Mouse (Mus musculus): ENCODE results near the gene Zcchc17.

Zcchc17 gene

GRCm38 (mm10) chr4:130359486-130360237 lies at the start of gene Zcchc17, which contains the start of gene Snrnp40:
Zcchc17 (minus strand) TSS chr4:130359943.
Snrnp40 (plus strand) TSS chr4:130360132.
- peak; percentile 100 for DNase-seq (ENCODE audit: low spot score in 2 of 2)

GRCm38 (mm10) chr4:130391265-130391664 lies 31.5 kb upstream of the Zcchc17 start:
- DNase-seq (ENCODE audit: low spot score in 2 of 2), result no peak

DNA sequence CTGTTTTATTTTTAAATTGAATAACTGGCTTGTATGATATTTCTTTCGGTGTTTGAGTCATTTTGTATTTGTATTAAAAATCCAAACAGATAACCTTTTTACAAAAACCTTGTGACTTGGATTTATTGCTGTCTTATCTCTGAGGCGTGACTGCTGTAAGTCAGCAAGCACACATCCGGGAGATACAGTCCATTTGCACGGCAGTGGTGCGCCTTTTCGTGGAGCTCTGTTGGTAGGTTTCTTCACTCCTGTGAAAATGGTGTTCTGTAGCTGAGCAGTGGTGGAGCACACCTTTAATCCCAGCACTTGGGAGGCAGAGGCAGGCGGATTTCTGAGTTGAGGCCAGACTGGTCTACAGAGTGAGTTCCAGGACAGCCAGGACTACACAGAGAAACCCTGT lies 30.2 kb upstream of the Zcchc17 start:
- DNase-seq (ENCODE audit: low spot score in 2 of 2), result no peak

GRCm38 (mm10) chr4:130389496-130389895 lies 29.8 kb upstream of the Zcchc17 start:
- peak; percentile 48 to 54 for DNase-seq (ENCODE audit: low spot score in 2 of 2)

GRCm38 (mm10) chr4:130387256-130387655 lies 27.5 kb upstream of the Zcchc17 start:
- DNase-seq (ENCODE audit: low spot score in 2 of 2), result no peak

GRCm38 (mm10) chr4:130380418-130380817 lies 20.7 kb upstream of the Zcchc17 start:
- no peak for DNase-seq (ENCODE audit: low spot score in 2 of 2)

- DNase-seq (ENCODE audit: low spot score in 2 of 2), result no peak
Observed at GRCm38 (mm10) chr4:130379181-130379580, 19.4 kb upstream of the Zcchc17 start.

- DNase-seq (ENCODE audit: low spot score in 2 of 2), result no peak
Observed at GRCm38 (mm10) chr4:130377500-130377899, 17.8 kb upstream of the Zcchc17 start.

- no peak for DNase-seq (ENCODE audit: low spot score in 2 of 2)
Observed at GRCm38 (mm10) chr4:130376675-130377074, 16.9 kb upstream of the Zcchc17 start.

DNA sequence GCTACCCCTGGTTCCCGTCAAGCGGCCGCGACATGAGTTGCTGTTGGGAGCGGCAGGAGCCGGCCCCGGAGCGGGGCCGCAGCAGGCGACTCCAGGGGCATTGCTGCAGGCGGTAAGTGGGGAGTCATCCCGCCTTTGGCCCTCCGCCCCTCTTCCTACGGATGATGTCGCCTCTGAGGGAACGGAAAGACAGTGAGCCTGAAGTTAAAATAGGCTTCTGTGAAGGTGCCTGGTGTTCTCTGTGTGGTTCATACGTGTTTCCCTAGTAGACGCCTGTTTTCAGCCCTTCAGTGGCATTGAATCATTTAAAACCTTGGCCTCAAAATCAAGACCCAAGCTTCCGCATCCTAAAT lies 471 bp upstream of the Zcchc17 start:
- DNase-seq (ENCODE audit: low spot score in 2 of 2), result no peak

- DNase-seq (ENCODE audit: low spot score in 2 of 2), result no peak
Observed at GRCm38 (mm10) chr4:130357946-130358345, 1.8 kb downstream of the Zcchc17 start.

GRCm38 (mm10) chr4:130352588-130352987 lies 7.2 kb downstream of the Zcchc17 start:
- no peak for DNase-seq (ENCODE audit: low spot score in 2 of 2)

GRCm38 (mm10) chr4:130350690-130351422 lies 8.9 kb downstream of the Zcchc17 start:
- no peak for DNase-seq (ENCODE audit: low spot score in 2 of 2)

DNA sequence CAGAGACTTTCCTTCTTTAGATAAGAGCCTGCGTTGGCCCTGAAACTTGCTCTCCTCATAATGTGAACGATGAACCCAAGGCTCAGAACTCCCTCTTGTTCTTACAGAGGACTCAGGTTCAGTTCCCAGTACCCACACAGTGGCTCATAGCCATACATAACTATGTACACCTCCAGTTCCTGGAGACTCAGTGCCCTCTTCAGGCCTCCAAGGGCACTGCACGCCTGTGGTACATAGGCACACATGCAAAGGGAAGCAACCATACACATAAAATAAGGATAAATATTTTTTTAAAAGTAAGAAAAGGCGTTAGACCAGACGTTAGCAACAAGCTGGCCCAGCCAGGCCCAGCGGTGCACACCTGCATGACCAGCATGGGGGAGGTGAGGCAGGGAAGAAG lies 10.1 kb downstream of the Zcchc17 start:
- DNase-seq (ENCODE audit: low spot score in 2 of 2), result no peak

- DNase-seq (ENCODE audit: low spot score in 2 of 2), result peak; percentile 41 to 63
Observed at GRCm38 (mm10) chr4:130341691-130342090, 18.1 kb downstream of the Zcchc17 start.

DNA sequence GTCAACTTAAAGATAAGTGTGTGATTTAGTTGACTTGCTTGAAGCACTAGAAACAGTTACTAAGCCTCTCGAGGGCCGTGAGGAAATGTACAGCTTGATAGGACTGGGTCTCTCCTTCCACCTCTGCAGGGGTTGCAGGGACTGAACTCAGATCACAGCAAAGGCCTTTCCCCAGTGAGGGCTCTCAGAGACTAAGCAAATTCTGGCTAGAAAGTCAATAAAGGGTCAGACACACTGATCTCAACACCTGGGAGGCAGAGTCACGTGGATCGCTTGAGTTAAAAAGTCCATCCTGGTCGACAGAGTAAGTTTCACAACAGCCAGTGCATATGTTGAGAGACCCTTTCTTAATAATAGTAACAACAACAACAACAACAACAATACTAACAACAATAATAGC lies 23.9 kb downstream of the Zcchc17 start:
- DNase-seq (ENCODE audit: low spot score in 2 of 2), result no peak

DNA sequence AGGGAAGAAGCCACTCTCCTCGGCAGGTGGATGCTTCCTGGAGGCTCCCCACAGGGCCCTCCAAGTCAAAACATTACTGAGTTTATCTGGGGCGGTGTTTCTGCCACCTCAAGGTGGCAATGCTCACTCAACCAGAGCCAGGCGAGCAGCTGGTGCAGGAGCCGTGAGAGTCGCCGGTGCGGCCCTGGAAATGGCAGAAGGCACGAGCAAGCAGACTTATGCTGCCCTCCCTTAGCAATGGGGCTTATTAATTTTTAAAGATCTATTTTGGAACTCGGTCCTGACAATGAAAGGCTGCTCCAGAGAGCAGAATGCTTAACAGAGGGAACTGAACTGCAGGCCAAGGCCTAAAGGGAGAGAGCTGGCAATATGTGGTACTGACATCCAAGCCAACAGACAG lies 32.4 kb downstream of the Zcchc17 start:
- no peak for DNase-seq (ENCODE audit: low spot score in 2 of 2)

- no peak for DNase-seq (ENCODE audit: low spot score in 2 of 2)
Observed at GRCm38 (mm10) chr4:130325446-130325845, 34.3 kb downstream of the Zcchc17 start.

DNA sequence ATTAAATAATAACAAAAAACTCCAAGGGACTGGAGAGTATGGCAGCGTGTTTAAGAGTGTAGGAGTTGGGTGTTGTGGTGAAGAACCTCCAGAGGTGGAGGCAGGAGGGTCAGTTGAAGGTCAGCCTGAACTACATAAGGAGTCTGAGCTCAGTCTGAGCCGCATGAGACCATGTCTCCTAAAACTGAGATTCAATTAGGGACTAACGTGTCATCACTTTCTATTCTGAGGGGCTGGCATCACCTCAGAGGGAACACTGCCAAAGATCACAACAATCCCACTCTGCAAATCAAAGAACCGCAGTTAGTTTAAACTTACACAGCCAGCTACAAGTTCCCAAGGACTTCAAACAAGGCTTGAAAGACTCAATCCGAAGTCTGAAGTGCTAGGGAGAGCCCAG lies 36.1 kb downstream of the Zcchc17 start:
- no peak for DNase-seq (ENCODE audit: low spot score in 2 of 2)

DNA sequence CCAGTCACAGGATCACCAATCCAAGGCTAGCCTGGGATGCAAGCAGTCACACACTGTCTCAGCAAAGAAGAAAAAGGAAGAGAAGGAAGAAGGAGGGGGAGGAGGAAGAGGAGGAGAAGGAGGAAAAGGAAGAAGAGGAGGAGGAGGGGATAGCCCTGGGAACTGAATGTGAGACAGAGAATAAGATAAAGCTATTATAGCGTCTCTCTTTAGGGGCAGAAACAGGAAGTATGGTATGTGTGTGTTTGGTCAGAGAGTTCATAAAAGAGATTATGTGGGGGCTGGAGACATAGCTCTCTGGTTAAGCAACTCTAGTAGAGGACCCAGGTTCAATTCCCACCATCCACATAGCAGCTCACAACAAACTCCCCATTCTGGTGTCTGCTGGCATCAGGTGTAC lies 36.6 kb downstream of the Zcchc17 start:
- no peak for DNase-seq (ENCODE audit: low spot score in 2 of 2)

- DNase-seq (ENCODE audit: low spot score in 2 of 2), result no peak
Observed at GRCm38 (mm10) chr4:130322567-130322966, 37.2 kb downstream of the Zcchc17 start.

DNA sequence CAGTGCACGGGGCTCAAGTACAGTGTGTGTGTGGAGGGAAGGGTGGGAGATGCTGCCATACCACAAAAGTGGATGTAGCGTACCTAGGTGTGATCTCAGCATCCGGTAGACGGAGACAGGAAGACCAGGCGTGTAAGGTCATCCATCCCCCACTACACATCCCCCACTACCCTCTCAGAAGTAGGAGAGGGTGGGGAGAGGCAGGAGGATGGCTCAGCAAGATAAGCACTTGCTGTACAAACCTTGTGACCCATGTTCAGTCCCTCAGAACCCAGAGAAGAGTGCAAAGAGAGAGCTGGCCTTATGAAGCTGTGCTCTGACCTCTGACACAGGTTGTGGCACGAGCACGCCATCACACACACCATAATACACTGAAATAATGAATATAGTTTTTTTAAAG lies 38.1 kb downstream of the Zcchc17 start:
- no peak for DNase-seq (ENCODE audit: low spot score in 2 of 2)

DNA sequence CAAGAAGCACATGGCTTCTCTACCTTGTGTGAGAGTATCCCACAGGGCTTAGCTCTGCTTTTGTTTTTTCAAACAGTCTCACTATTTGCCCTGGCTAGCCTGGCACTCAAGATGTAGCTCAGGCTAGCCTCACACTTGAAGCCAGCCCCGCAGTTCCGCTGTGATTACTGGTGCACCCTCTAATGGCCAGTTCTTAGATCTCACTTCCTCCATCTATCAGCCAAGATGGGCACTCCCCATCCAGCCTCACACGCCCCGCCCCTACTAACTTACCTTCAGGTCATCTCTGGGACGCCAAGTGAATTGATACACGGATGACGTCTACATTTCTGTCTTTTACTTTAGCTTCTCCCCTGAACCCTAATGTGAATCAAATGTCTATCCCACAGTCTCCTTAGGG lies 40.2 kb downstream of the Zcchc17 start:
- DNase-seq (ENCODE audit: low spot score in 2 of 2), result no peak

Measured in right cerebral cortex, postnatal 10 days (tissue).